Mouse (Mus musculus) intestine, embryonic 14.5 days (tissue): ENCODE data around the gene Gm14151. TPM values are rescaled to one million over a fixed set of nuclear protein-coding genes. Genes with fewer than 3 reads are reported as not detected.

ENCODE experiments used
- ATAC-seq: fragments of 200-750 bp; cut with Nextera tagmentation; replicated peaks from 2 replicates; pipeline ENCODE4 v1.8.0; 2017; ENCODE audit warnings: low read depth, moderate number of reproducible peaks, moderate TSS enrichment, moderate library complexity; ENCODE audit not compliant: low FRiP score, low TSS enrichment
- DNase-seq: peaks from one replicate; pipeline ENCODE4 v3.0.0-alpha.2; 2018; ENCODE audit warnings: low spot score
- H3K27ac ChIP-seq: fragments of 300-500 bp; sonication (generic); 2 replicates; pipeline ENCODE4 v1.5.1; 2014; ENCODE audit warnings: low read depth, mild to moderate bottlenecking, control low read depth
- H3K27me3 ChIP-seq: fragments of 300-500 bp; sonication (generic); replicated peaks from 2 replicates; pipeline ENCODE4 v1.6.1; 2014; ENCODE audit warnings: low read length, control low read depth; ENCODE audit not compliant: control insufficient read depth, insufficient read depth
- H3K36me3 ChIP-seq: fragments of 300-500 bp; sonication (generic); 2 replicates; pipeline ENCODE4 v1.6.1; 2014; ENCODE audit warnings: low read length, control low read depth; ENCODE audit not compliant: control insufficient read depth, insufficient read depth
- H3K4me1 ChIP-seq: fragments of 300-500 bp; sonication (generic); replicated peaks from 2 replicates; pipeline ENCODE4 v1.6.1; 2014; ENCODE audit warnings: low read length, control low read depth, mixed read lengths; ENCODE audit not compliant: control insufficient read depth, insufficient read depth
- H3K4me2 ChIP-seq: fragments of 300-500 bp; sonication (generic); 2 replicates; pipeline ENCODE4 v1.6.1; 2014; ENCODE audit warnings: low read length
- H3K4me3 ChIP-seq: fragments of 300-500 bp; sonication (generic); 2 replicates; pipeline ENCODE4 v1.5.1; 2014; ENCODE audit warnings: low read depth, low read length, control low read depth, mixed read lengths
- H3K9ac ChIP-seq: fragments of 300-500 bp; sonication (generic); 2 replicates; pipeline ENCODE4 v1.6.1; 2014; ENCODE audit warnings: mild to moderate bottlenecking, low read length
- H3K9me3 ChIP-seq: fragments of 300-500 bp; sonication (generic); 2 replicates; pipeline ENCODE4 v1.6.1; 2016; ENCODE audit warnings: low read length, control low read depth; ENCODE audit not compliant: control insufficient read depth
- WGBS: fragments of 180-500 bp; shearing (Covaris S2); extraction: QIAGEN DNeasy Blood & Tissue Kit; methylation state at CpG from one replicate; pipeline ENCODE4 v1.1.7; 2014; 5-methylcytosine and 5-hydroxymethylcytosine counted together
- polyA plus RNA-seq: library from polyadenylated mRNA; unstranded; fragments of >200 nt; fragmentation: Nextera tagmentation; extraction: Ambion mirVana; gene quantifications from 2 replicates; pipeline ENCODE4 v1.2.1, GENCODE M21; 2014

The Gm14151 gene
- polyA plus RNA-seq, 1 experiment from 2014 or later: not detected

- ATAC-seq: no peak
- H3K36me3 ChIP-seq: no peaks in the 10 kb centered on the region
- H3K27ac ChIP-seq: no peak overlapping the region
- H3K4me3 ChIP-seq: no peak overlapping the region
- H3K9me3 ChIP-seq: no peaks in the 10 kb centered on the region
- H3K4me1 ChIP-seq: peaks cover 13% of the 10 kb centered on the region
- peak overlapping the region; percentile 89; the same call in 1 of the 2 replicates for H3K4me2 ChIP-seq
- DNase-seq: no peak
- no peak overlapping the region for H3K9ac ChIP-seq
- no peaks in the 10 kb centered on the region for H3K27me3 ChIP-seq
- 100% methylated on average over 1 of the region's 1 CpGs for WGBS
Measured at GRCm38 (mm10) chr2:151037292-151037691, 54.9 kb downstream of the Gm14151 start.

Other genes with a start within 250 kb of the Gm14151 start
- 52.1 and 53.8 TPM in 2 replicates for gene Abhd12, start 187.6 kb downstream of the Gm14151 start, polyA plus RNA-seq
- gene Gins1, start 186.9 kb downstream of the Gm14151 start, polyA plus RNA-seq: 42.5 and 45.8 TPM in 2 replicates
- gene Ninl, start 53.0 kb downstream of the Gm14151 start, polyA plus RNA-seq: 10.7 and 11.7 TPM in 2 replicates
- gene Nanp, start 53.0 kb downstream of the Gm14151 start, polyA plus RNA-seq: 51.4 and 54.9 TPM in 2 replicates
- not detected in 2 replicates for gene Gm14147, start 5.9 kb upstream of the Gm14151 start, polyA plus RNA-seq